Mouse (Mus musculus): Measurements from ENCODE around the gene Rhbdl1.

The Rhbdl1 gene

DNA sequence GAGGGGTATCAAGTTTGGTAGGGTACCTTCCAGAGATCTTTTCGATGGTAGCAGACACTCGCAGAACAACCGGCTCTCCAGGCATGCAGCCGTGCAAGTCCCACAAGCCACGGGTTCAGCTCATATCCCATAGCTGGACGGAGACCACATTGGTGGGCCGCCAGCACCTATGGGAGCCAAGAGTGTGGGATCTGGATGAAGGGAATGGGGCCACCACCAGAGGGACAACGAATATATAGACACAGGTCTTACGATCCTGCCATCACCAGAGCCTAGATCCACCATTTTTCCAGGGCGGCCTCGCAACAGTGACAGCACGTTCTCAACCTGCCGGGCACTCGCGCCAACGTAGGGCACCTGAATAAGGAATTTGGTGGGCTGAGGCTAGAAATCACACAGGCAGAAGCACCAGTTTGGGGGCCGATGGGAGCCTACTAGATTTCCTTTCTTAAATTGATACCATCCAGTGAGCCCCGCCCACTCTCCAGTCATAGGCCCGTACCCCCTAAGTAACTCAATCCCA is 45.7 kb downstream of the Rhbdl1 start:
- DNase-seq: no peak

DNA sequence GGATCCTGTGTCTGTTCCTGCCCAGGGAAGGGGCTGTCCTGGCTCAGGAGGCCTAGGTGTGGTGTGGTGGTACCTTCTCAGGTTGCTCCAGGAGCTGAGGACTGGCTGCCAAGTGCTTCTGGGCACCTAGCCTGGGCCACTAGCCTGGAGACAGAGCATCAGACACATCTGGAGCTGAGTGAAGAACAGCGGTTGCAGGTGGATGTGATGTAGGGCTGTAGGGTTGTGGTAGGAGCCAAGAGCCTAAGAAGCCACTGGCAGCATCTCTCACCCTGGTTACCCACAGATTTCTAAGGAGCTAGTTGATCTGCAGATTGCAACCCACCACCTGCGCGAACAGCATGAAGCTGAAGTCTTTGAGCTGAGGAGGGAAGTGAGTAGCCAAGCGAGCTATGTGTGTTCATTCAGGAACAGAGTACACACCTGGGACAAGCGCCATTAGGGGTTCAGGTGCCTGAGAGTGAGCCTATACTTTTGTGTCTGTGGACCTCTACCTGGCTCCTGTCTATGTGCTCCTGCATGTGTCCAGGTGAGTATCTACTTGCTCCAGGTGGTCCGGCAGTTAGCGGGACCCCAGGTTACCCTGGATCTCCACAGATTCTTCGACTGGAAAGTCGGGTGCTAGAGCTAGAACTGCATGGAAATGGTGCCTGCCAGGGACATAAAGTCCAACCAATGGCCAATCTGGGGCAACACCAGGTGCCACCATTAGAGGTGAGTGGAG is 50.2 kb downstream of the Rhbdl1 start:
- no peak for DNase-seq

DNA sequence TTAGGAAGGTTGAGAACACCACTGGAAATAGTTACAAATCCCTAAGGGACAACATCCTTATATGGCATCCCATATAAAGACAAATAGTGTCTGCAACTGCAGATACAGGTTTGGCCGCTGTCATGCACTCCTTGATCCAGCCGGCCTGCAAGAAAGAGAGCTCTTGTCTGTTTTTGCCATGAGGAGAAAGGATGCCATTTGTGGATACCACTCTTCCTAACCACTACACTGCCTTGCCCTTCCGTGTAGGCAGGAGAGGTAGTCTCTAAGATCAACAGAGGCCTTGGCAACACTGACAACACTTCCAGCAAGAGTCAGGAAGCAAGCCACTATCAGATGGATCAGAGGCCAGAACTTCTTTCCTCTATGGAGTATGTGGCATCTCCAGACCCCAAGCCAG is 50.8 kb downstream of the Rhbdl1 start, which contains the start of gene Ccdc78:
Gene Ccdc78, plus strand, starts transcription at position 301 of the 400 bp plus-strand sequence.
- no peak for DNase-seq

DNA sequence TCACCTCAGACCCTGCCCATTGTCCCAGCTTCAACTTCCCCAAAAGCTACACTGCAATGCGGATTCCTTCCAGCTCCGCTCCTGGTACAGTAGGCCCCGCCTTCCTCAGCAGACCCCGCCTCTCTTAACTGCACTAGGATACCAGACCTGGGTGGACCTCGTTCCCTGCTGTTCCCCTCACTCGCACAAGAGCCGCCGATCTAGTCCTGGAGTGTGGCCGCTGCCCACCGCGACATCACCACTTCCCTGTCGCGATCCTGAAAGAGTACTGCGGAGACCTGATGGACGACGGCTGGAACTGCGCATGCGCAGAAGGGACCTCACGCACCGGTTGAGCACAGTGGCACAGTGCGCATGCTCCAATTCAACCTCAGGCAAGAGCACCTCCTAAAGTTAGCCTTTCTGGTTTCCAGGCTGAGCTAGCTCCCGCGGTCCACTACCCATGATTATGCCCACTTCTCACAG is 51.8 kb downstream of the Rhbdl1 start, which contains the start of gene Haghl:
Gene Haghl, minus strand, starts transcription at position 393 of the 465 bp plus-strand sequence.
- peak; percentile 97 for DNase-seq
